Mouse (Mus musculus) cerebellum, adult 8-10 months (tissue): ENCODE measurements around the gene Lsm4.
A peak's percentile ranks its signal among the peaks of the same experiment; 100 is the strongest.

ENCODE experiments used
- DNase-seq: peaks from one replicate; pipeline ENCODE4 v3.0.0; 2022

The Lsm4 gene

DNA sequence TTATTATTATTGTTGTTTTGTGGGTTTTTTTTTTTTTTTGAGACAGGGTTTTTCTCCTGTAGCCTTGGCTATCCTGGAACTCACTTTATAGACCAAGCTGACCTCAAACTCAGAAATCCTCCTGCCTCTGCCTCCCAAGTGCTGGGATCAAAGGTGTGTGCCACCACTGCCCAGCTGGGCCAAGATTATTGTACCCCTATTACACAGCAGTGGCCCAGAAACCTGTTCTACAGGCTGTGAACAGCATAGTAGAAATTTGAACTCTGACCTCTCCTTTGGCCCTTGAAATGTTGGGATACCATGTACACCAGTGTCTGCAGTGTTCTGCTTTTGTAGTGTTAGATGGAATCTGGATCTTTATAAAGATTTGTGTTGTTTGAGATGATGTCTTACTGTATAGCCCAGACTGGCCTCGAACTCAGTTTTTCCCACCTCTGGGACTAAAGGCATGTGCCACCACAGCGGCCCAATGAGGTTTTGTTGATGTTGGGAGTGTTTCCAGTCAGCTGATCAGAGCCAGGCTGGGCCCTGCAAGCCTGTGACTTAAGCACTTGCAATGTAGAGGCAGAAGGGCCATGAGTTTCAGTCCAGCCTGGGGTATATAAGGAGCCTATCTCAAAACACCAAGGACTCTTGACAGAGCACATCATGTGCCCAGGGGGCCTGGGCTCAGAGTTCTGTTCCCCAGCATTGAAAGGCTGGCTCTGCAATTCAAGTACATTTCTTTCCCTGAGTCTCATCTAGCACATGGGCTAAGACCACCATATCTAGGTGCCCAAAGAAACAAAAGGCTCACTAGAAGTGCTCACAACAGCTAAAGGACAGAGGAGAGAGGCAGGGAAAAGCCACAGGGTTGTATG is 29.2 kb downstream of the Lsm4 start:
- DNase-seq, result peak; percentile 47

DNA sequence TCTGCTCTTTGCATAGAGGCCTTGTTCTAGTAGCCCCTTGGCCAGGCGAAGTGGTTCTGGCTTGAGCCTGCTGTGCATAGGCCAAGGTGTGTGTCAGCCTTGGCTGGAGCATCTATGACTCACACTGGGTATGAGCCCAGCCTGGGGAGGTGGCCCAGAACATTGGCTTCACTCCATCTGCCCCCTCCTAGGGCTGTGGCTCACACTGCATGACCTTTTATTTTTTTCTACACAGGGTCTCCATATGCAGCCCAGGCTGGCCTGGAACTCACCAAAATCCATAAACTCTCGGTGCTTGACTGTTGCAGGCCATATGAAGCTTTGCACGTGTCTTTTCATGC is 29.8 kb downstream of the Lsm4 start:
- DNase-seq, result peak; percentile 87

DNA sequence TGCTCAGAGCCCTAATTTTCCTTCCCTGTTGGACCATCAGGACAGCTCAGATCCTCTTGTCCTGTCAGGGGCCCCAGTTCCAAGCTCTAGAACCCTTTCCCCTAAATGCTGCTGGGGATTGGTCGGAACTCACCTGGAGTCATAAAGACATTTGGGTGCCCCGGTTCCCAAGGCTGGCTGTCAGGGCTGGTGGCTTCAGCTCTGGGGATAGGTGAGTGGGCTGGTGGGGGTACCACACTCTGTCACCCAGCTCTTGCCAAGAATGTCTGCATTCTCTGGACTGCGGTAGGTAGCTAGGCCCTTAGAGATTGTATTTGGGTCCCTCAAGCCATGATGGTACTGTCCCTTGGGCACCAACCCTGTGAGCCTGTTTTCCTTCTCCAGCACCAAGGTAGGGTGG is 30.2 kb downstream of the Lsm4 start, which contains the start of gene Iqcn:
Gene Iqcn, plus strand, starts transcription at position 171 of the 400 bp plus-strand sequence.
- DNase-seq, result no peak

DNA sequence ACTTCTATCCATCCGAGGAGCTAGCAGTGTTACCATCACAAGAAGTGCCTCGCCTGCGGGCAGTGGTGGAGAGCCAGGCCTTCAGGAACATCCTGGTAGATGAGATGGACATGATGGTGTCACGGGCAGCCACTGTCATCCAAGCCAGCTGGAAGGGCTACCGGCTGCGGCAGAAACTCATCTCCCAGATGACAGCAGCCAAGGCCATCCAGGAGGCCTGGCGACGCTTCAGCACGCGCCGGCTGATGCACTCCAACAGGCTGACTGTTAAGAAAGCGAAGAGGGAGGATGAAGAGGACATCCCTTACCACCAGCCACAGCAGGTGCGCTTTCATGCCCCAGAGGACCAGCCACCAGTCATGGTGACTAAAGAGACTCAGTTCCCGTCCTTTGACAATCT is 35.2 kb downstream of the Lsm4 start:
- DNase-seq, result no peak

DNA sequence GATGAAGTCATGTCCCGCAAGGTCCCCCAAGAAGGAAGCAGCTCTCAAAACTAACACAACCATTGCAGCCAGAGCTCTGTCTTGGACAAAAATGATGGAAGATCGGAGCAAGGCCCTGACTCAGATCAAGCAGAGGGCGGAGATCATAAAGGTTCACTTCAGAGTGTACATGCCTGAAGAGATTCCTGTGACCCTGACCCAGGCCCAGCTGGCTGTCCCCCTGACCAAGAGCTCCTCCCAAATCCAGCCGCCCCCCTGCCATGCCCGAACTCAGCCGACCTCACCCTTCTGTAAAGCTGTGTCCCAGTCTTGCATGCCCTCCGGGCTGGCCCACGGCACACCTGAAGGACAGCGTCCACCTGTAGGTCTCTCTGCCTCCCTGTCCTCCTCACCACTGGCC is 36.7 kb downstream of the Lsm4 start:
- DNase-seq, result no peak

DNA sequence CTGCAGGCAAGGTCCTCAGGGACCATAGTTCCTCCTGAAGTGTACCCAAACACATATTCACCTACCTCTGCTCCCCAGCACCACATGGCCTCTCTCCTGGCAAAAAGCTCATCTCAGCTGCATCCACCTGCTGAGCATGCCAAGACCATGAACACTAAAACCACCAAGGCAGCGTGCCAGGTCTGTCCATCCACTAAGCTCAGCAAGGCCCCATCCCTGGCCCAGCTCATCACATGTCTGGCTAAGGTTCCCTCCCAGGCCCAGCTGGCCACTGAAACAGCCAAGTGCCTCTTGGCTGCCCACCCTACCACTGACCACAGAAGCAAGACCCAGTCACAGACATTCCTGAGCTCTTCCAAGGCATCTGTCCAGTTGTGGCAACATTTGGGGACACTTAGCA is 37.2 kb downstream of the Lsm4 start:
- no peak for DNase-seq

DNA sequence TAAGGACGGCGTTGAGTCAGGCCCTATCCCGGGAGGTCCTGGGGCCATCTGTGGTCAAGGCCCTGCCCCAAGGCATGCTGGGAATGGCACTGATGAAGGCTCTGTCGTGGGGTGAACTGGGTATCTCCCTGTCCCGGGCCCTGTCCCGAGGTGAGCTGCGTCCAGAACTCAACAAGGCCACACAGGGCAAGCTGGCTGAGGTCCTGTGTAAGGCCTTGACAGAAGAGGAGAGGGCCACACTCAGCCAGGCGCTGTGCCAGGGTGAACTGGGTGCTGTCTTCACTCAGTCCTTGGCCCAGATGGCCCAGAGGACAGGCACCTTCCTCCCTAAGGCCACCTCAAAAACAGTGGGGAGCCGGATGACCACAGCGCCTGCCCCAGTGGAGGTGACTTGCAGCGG is 38.0 kb downstream of the Lsm4 start:
- no peak for DNase-seq

DNA sequence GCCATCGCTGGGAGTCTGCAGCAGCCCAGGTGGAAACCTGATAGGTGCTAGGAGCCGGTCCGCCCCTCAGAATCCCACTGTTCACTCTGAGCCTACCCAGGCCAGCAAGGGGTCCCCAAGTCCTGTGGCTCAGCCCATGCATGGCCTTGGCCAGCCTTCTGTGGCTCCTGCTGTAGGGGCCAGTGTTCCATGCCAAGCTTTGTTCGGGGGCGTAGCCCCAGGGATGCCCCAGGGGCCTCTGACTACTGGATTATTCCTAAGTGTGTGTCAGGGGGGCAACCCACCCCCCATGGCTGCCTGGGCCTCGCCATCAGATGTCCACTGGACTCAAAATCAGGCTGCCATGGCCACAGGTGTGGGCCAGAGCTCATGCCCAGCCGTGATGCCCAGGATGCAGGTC is 40.9 kb downstream of the Lsm4 start:
- no peak for DNase-seq

DNA sequence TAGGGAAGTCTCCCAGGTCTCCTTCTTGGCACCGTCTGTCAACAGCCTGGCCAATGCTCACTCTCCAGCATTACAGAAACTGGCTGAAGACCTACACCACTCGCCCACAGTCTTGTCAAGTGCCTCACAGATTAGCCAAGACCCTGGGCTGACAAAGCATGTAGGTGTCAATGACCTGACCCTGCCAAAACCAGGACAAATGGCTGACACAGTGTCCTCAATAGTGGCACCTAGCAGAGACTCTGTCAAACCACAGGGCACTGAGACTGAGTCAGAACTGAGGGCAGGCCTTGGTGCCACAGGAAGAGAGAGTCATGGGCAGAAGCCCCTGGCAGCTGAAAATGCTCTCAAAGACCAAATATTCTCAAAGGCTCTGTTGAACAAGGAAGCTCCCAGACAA is 42.0 kb downstream of the Lsm4 start:
- no peak for DNase-seq

DNA sequence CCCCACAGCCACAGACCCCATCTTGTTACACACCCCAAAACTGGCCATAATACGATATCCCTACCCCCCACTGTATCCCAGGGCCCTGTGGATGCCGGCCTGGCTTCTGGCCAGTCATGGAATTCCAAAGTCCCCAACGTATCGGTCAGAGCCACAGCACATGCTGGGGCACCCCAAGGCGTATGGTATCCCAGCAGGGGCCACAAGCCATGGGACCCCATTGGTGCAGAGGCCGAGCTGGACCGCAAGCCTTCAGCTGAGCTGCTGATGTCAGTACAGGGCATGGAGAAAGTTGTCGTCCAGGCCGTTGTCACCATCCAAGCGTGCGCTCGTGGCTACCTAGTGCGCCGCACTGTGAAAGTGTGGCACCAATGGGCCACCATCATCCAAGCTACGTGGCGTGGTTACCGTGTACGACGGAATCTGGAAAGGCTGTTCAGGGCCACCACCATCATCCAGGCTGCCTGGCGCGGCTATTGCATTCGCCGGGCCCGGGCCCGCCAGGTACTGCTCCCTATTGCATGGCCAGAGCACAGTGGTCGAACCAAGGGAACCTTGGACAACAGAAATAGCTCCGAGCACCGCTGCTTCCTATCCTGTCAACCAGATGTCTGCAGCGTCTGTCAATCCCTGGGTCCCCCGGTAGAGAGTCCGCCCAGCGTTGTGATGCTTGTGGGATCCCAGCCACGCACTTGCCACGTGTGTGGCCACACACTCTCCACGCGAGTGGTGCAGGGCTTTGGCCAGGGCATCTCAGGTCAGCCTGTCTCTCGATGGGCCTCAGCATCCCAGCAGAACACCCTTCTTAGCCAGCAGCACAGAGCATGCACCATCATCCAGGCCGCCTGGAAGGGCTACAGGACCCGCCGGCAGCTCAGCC is 43.7 kb downstream of the Lsm4 start:
- DNase-seq, result no peak

DNA sequence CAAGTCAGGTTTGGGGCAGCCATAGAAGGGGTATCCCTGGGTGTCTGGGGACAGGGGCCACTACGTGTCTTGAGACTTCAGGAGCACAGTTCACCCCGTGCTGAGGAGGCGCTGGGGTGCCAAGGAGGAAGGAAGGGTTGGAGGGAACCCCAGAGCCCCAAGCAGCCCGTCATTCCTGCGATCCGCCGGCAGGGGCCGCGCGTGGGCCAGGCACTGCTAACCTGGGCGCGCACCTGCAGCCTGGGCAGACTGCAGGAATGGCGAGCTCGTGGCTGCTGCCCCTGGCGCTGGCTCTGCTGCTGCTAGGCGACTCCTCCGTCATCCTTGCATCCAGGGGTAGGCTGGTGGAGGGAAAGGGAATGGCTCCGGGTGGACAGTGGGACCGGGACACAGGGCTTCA is 45.2 kb downstream of the Lsm4 start, which contains the start of gene Gm3336:
Gene Gm3336, plus strand, starts transcription at position 247 of the 400 bp plus-strand sequence.
- peak; percentile 80 for DNase-seq

DNA sequence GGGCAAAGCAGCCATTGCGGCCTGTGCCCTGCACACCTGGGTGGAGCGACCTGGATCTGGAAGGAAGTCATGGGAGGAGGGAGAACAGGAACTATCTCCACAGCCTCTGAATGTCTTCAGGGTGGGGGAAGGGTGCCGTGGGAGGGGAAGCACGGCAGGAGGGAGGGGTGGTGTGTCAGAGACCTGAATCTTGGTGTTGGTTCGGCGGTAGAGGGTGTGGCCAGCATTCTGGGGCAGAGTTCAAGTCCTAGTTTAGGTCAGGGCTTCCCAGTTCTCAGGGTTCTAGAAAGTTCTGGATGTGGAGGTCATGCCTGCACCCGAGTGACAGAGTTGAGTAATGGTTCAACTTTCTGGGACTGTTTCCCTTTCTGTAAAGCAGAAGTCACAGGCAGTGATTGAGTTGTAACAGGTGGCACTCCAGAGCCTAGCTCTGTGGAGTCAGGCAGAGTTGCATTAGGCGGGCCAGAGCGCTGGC is 46.8 kb downstream of the Lsm4 start:
- no peak for DNase-seq

DNA sequence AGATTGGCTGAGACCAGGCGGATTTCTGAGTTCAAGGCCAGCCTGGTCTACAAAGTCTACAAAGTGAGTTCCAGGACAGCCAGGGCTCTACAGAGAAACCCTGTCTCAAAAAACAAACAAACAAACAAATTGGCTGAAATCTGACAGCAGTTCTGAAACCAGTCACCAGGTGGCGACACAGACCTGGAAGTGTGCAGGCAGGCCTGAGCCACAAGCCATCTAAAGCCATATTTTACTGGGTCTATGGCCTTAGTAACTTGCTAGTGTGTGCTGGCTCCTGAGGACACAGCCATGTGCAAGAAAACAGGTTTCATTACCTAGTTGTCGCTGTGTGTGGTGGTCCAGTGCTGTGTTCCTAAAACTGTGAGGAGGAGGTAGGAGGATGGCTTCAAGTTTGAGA is 47.7 kb downstream of the Lsm4 start:
- DNase-seq, result peak; percentile 85

DNA sequence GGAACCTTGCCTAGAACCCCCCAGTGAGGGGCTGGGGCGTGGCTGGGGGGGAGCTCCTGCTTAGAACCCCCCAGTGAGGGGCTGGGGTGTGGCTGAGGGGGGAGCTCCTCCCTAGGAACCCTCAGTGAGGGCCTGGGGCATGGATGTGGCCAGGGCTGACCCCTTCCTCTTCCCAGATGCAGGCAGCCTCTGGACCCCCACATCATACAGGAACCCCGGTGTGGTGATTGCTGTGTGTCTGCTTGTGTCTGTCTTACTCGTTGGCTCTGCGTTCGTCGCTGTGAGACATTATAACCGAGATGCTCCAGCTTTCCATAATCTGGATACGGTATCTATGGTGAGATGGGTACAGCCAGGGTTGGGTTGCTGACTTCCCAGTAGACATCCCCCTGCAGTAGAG is 48.6 kb downstream of the Lsm4 start:
- DNase-seq, result no peak

DNA sequence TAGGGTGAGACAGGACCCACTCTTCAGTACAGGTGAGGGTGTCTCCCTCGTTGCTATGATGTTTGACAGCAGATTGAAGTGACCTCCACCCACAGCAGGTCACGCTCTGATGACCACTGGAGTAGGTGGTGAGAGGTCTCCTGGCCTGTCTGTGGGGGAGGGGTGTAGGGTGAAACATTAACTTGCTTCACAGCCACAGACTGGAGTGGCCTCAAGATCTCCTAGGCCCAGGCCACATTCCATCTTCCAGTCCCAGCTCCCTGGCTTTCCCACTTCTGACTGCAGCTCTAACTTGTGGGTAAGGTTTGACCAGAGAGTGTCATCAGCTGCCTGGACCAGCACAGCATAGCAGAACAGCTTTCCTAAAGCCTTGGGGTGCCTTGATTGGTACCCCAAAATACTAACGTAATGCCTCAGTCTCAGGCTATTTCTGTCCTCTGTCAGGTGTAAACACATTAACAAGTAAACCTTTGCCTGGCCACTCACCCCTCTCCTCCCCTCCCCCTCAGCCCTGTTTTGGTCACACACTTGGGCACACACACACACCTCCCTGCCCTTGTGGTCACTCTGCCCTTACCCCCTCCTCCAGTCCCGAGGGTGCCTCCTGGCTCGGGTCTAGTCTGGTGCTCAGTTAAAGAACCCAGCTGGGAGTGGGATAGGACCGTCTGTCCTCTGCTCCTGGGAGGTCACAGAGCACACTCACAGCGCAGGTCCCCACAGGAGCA is 50.6 kb downstream of the Lsm4 start, which contains the start of gene Pde4c:
Gene Pde4c, plus strand, starts transcription at position 235 of the 725 bp plus-strand sequence.
- no peak for DNase-seq

DNA sequence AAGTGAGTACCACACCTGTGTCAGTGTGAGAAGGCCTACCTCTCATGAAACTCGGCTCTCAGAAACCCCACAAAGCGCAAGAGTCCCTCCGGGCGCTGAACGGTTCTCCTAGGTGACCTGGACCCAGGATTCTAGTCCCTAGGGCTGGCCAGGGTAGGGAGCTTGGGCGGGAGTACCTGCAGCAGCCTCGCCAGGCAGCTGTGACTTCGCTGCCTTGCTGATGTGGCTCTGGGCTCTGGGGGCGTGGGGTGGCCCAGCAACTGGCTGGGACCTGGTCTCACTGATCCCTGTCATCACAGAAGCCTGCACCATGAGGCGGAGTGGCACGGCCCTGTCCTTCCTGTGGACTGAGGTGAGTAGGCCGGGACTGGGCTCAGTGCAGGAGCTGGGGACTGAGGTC is 51.2 kb downstream of the Lsm4 start:
- DNase-seq, result no peak

DNA sequence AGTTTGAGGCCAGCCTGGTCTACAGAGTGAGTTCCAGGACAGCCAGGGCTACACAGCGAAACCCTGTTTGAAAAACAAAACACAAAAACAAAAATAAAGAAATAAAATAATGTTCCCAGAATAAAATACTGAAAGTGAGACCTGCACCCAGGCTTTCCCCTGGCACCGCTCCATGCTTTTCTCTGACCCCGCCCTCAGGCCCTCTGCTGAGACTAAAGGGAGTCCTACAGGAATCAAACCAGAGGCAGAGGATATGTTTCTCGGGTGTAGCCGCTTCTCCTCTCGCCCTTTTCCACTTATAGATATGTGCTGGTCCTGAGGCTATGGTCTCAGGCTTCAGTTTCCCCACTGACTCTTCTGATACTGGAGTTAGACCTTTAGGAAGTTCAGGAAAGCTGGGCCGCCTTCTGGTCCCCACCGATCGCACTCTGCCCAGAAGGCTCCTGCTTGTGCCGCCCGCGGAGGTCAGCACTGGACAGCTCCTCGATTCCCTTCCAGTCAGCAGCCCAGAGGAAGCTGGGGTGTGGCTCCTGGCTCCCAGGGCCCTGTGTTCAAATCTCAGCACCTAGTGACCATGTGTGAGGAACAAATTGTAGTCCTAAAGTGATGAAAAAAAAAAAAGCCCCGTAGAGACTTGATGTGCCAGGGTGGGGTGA is 52.9 kb downstream of the Lsm4 start:
- DNase-seq, result no peak

DNA sequence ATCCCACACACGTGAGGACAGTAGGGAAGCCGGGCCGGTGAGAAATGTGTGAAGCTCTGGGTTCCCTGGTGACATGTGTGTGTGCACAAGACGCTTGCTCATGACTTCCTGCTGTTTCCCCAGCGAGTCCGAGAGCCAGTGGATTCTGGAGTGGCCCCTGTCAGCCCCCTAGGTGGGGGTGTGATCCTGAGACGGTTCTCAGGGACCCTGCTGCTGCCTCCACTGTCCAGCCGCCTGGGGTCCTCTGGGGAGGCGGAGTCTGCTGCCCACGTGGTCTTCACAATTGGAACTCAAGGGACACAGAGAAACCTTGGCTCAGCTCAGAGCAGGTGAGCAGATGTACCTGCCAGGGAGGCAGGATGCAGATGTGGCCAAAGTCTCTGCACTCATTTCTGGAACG is 53.7 kb downstream of the Lsm4 start:
- no peak for DNase-seq
